10 mouse cellular contexts compared by ENCODE assay signal in the genomic region with DNA sequence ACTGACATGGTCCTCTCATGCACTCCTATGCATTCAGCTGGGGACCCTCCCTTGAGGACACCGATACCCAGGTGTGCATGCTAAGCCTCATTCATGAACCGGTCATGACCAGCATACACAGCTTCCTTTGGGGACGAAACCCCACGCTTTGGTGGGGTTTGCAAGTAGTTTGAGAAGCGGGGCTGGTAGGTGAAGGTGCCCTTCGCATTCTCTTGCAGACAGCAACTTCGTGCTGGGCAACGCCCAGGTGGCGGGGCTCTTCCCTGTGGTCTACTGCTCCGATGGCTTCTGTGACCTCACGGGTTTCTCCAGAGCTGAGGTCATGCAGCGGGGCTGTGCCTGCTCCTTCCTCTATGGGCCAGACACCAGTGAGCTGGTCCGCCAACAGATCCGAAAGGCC. TPM values are rescaled to one million over a fixed set of nuclear protein-coding genes. Genes with fewer than 3 reads are reported as not detected.
DNase-seq lines count a peak whose midpoint lies in the region; ATAC-seq and TF ChIP-seq lines count a peak whose summit lies in the region.
"Had no signal": no experiment of that assay in that cellular context is flagged by ENCODE, and none has a peak within 500 bp of the region (broad histone marks: within the 10 kb centered on the region; RNA-seq: fewer than 3 reads in every experiment).

No protein-coding gene starts in this region.

- H3K9ac ChIP-seq in intestine, embryonic 15.5 days: no peak overlapping the region
- H3K9ac ChIP-seq in intestine, postnatal 0 days (ENCODE audit: low read depth, low read length): no peak overlapping the region
- H3K9ac ChIP-seq in hindbrain, embryonic 14.5 days: no peak overlapping the region
- H3K9ac ChIP-seq: limb, embryonic 15.5 days had no signal

- H3K4me1 ChIP-seq in intestine, embryonic 15.5 days (replicated peaks): peaks cover 37% of the 10 kb centered on the region
- peaks cover 4% of the 10 kb centered on the region; the same call in 1 of the 2 replicates for H3K4me1 ChIP-seq in intestine, postnatal 0 days (replicated peaks; ENCODE audit: control insufficient read depth, insufficient read depth, low read length)
- H3K4me1 ChIP-seq in E14TG2a.4 (replicated peaks; ENCODE audit: low read depth, low read length): peaks cover 88% of the 10 kb centered on the region
- peaks cover 4% of the 10 kb centered on the region for H3K4me1 ChIP-seq in cortical plate, adult 2 months (ENCODE audit: control insufficient read depth, insufficient read depth, low read length)
- H3K4me1 ChIP-seq in hindbrain, embryonic 14.5 days (replicated peaks; ENCODE audit: control insufficient read depth, insufficient read depth, low read length): peaks cover 24% of the 10 kb centered on the region

- DNase-seq in hindbrain, embryonic 14.5 days (ENCODE audit: low spot score): no peak
- no peak for DNase-seq in gastrocnemius, adult 2 months
- no peak for DNase-seq in gastrocnemius, postnatal 4 days (ENCODE audit: low spot score in 2 of 2)
- DNase-seq: cerebellum, postnatal 36 days; gastrocnemius, postnatal 36 days had no signal

- ATAC-seq in intestine, embryonic 15.5 days: no peak
- no peak for ATAC-seq in intestine, postnatal 0 days
- no peak for ATAC-seq in hindbrain, embryonic 14.5 days (ENCODE audit: low FRiP score)

- no peaks in the 10 kb centered on the region for H3K36me3 ChIP-seq in intestine, embryonic 15.5 days
- no peaks in the 10 kb centered on the region for H3K36me3 ChIP-seq in intestine, postnatal 0 days (ENCODE audit: control insufficient read depth, insufficient read depth)
- H3K36me3 ChIP-seq in E14TG2a.4 (ENCODE audit: insufficient read depth, low read length): peaks cover 12% of the 10 kb centered on the region; the same call in 1 of the 2 replicates
- no peaks in the 10 kb centered on the region for H3K36me3 ChIP-seq in hindbrain, embryonic 14.5 days (replicated peaks; ENCODE audit: control insufficient read depth, insufficient read depth)
- H3K36me3 ChIP-seq: limb, embryonic 15.5 days had no signal

- H3K4me3 ChIP-seq in intestine, embryonic 15.5 days (replicated peaks): peak overlapping the region; percentile 44; the same call in 1 of the 2 replicates
- H3K4me3 ChIP-seq in intestine, postnatal 0 days (ENCODE audit: low read depth, low read length): no peak overlapping the region
- H3K4me3 ChIP-seq in E14TG2a.4 (replicated peaks; ENCODE audit: low read length): peak overlapping the region; percentile 82
- H3K4me3 ChIP-seq in cortical plate, adult 2 months (ENCODE audit: insufficient read depth, low read length): peak overlapping the region; percentile 85
- H3K4me3 ChIP-seq in hindbrain, embryonic 14.5 days (replicated peaks; ENCODE audit: low read length): peak overlapping the region; percentile 34; the same call in 1 of the 2 replicates
- no peak overlapping the region for H3K4me3 ChIP-seq in gastrocnemius, adult 2 months

- intact Hi-C loops in gastrocnemius, adult 2 months (cut with DNase I): no loop called here

- H3K27me3 ChIP-seq in intestine, embryonic 15.5 days (replicated peaks): peaks cover 84% of the 10 kb centered on the region
- H3K27me3 ChIP-seq in intestine, postnatal 0 days (replicated peaks; ENCODE audit: control insufficient read depth, insufficient read depth, low read length): peaks cover 72% of the 10 kb centered on the region
- peaks cover 91% of the 10 kb centered on the region for H3K27me3 ChIP-seq in E14TG2a.4 (ENCODE audit: insufficient read depth, low read length)
- H3K27me3 ChIP-seq in hindbrain, embryonic 14.5 days (ENCODE audit: control insufficient read depth, insufficient read depth, low read length): peaks cover 90% of the 10 kb centered on the region

- no peak overlapping the region; the same call in 1 of the 2 replicates for H3K4me2 ChIP-seq in intestine, embryonic 15.5 days (replicated peaks)
- H3K4me2 ChIP-seq in intestine, postnatal 0 days (replicated peaks; ENCODE audit: low read depth): no peak overlapping the region
- peak overlapping the region; percentile 55; the same call in 1 of the 2 replicates for H3K4me2 ChIP-seq in hindbrain, embryonic 14.5 days (replicated peaks)

- no peaks in the 10 kb centered on the region for H3K9me3 ChIP-seq in intestine, embryonic 15.5 days
- no peaks in the 10 kb centered on the region for H3K9me3 ChIP-seq in intestine, postnatal 0 days (ENCODE audit: control insufficient read depth)
- H3K9me3 ChIP-seq in E14TG2a.4 (ENCODE audit: low read length): no peaks in the 10 kb centered on the region
- H3K9me3 ChIP-seq in hindbrain, embryonic 14.5 days (ENCODE audit: control insufficient read depth, low read length): no peaks in the 10 kb centered on the region
- H3K9me3 ChIP-seq: limb, embryonic 15.5 days had no signal

- no peak for TF ChIP-seq POLR2A in cortical plate, adult 2 months (IDR thresholded peaks at IDR 0.05; ENCODE audit: extremely low read depth, insufficient read depth, low read length)

- WGBS in intestine, embryonic 15.5 days: 26% methylated on average over 14 of the region's 14 CpGs
- WGBS in intestine, postnatal 0 days: 35% methylated on average over 14 of the region's 14 CpGs
- 15% methylated on average over 14 of the region's 14 CpGs for WGBS in hindbrain, embryonic 14.5 days

- no peak for TF ChIP-seq CTCF in intestine, postnatal 0 days (IDR thresholded peaks at IDR 0.05; ENCODE audit: low read depth)
- no peak for TF ChIP-seq CTCF in E14TG2a.4 (conservative IDR thresholded peaks at IDR 0.05; ENCODE audit: low read length)
- TF ChIP-seq CTCF in cortical plate, adult 2 months (IDR thresholded peaks at IDR 0.05; ENCODE audit: extremely low read depth, insufficient read depth, low read length): no peak
- no peak for TF ChIP-seq CTCF in gastrocnemius, adult 2 months (IDR thresholded peaks at IDR 0.05)

- H3K27ac ChIP-seq in intestine, embryonic 15.5 days: no peak overlapping the region
- no peak overlapping the region for H3K27ac ChIP-seq in intestine, postnatal 0 days (ENCODE audit: low read depth, low read length)
- no peak overlapping the region for H3K27ac ChIP-seq in cortical plate, adult 2 months (ENCODE audit: insufficient read depth, low read length)
- no peak overlapping the region for H3K27ac ChIP-seq in hindbrain, embryonic 14.5 days
- H3K27ac ChIP-seq in gastrocnemius, adult 2 months: no peak overlapping the region
- H3K27ac ChIP-seq: limb, embryonic 15.5 days had no signal

RNA-seq across cellular contexts. Expression of gene Kcnh3, which starts 1.4 kb away (rescaled TPM):
- polyA plus RNA-seq in intestine, embryonic 15.5 days (2015; fragmentation: Nextera tagmentation; extraction: Ambion mirVana): 0.45 and 1.00 TPM in 2 replicates
- 0.20 and 0.48 TPM in 2 replicates for polyA plus RNA-seq in intestine, postnatal 0 days (2015; fragmentation: Nextera tagmentation; extraction: Ambion mirVana)
- 180 and 182 TPM in 2 replicates for polyA plus RNA-seq in cortical plate, adult 2 months (2012; rRNA removed)
- polyA plus RNA-seq in hindbrain, embryonic 14.5 days (2014; fragmentation: Nextera tagmentation; extraction: Ambion mirVana): 0.81 and 0.96 TPM in 2 replicates
- not detected for total RNA-seq in gastrocnemius, adult 2 months (2021)
- total RNA-seq in gastrocnemius, postnatal 4 days (2021): under 1 TPM; 0.10 to 0.13 TPM

RNA-seq across cellular contexts. Expression of gene Mcrs1, which starts 25.7 kb away (rescaled TPM):
- polyA plus RNA-seq in intestine, embryonic 15.5 days (2015; fragmentation: Nextera tagmentation; extraction: Ambion mirVana): 119 and 121 TPM in 2 replicates
- 86.8 and 92.0 TPM in 2 replicates for polyA plus RNA-seq in intestine, postnatal 0 days (2015; fragmentation: Nextera tagmentation; extraction: Ambion mirVana)
- polyA plus RNA-seq in cortical plate, adult 2 months (2012; rRNA removed): 109 and 112 TPM in 2 replicates
- polyA plus RNA-seq in hindbrain, embryonic 14.5 days (2014; fragmentation: Nextera tagmentation; extraction: Ambion mirVana): 200 and 205 TPM in 2 replicates
- 10 to 100 TPM; 25.6 to 33.7 TPM for total RNA-seq in gastrocnemius, adult 2 months (2021)
- total RNA-seq in gastrocnemius, postnatal 4 days (2021): 10 to 100 TPM; 55.6 to 59.3 TPM

Comparison
In these comparisons a context has a peak if more than half of its experiments do, and no peak if none do; other contexts are left out.
1. H3K4me3 ChIP-seq: peak in intestine, embryonic 15.5 days (single experiment), E14TG2a.4 (single experiment), cortical plate, adult 2 months (single experiment) and hindbrain, embryonic 14.5 days (single experiment); none in intestine, postnatal 0 days (single experiment) and gastrocnemius, adult 2 months (single experiment).
2. RNA of gene Kcnh3, which starts 1.4 kb away (polyA plus RNA-seq): 180 to 182 TPM in cortical plate, adult 2 months; 0.81 to 0.96 TPM in hindbrain, embryonic 14.5 days, 0.20 to 0.48 TPM in intestine, postnatal 0 days and 0.45 to 1.00 TPM in intestine, embryonic 15.5 days; every median in the first group is over 10 times any median in the second.